Mouse (Mus musculus) megakaryocyte progenitor cell, adult 5-6 weeks (primary cell): ENCODE measurements around the gene Kcnip1. TPM values are rescaled to one million over a fixed set of nuclear protein-coding genes. Genes with fewer than 3 reads are reported as not detected.

Source experiments
- ATAC-seq: replicated peaks from 2 replicates; pipeline ENCODE4 v1.8.0; 2016; ENCODE audit warnings: mild to moderate bottlenecking, moderate TSS enrichment, inconsistent platforms; ENCODE audit not compliant: poor library complexity
- total RNA-seq, 2 experiments: library from RNA; stranded (forward) in 1 of 2; stranded (reverse) in 1 of 2; fragments of 157-497, 149-512 nt in 1 of 2; fragments of 200-1000 nt in 1 of 2; gene quantifications; 2 replicates each; pipeline versions ENCODE4 v1.2.3 to v1.2.4; 2015 to 2017

The Kcnip1 gene
- total RNA-seq, 2 experiments from 2014 or later = not detected

DNA sequence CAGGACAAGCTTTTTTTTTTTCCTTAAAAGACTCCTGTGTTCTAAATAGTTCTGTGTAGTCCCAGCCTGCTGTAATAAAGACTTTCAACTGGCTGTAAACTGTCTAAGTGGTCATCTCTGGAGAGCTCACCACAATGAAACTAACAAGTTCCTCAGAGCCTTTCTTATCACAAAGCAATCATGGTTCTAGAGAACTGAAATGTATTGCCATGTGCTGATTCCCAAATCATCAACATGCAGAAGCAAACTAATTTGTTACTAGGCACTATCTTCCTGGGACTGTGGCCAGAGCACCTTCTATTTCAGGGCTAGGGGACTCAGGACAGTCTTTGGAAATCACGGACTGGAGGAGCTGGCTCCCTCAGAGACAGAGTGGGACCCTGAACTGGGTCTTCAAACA, 49.4 kb downstream of the Kcnip1 start:
- ATAC-seq = no peak

DNA sequence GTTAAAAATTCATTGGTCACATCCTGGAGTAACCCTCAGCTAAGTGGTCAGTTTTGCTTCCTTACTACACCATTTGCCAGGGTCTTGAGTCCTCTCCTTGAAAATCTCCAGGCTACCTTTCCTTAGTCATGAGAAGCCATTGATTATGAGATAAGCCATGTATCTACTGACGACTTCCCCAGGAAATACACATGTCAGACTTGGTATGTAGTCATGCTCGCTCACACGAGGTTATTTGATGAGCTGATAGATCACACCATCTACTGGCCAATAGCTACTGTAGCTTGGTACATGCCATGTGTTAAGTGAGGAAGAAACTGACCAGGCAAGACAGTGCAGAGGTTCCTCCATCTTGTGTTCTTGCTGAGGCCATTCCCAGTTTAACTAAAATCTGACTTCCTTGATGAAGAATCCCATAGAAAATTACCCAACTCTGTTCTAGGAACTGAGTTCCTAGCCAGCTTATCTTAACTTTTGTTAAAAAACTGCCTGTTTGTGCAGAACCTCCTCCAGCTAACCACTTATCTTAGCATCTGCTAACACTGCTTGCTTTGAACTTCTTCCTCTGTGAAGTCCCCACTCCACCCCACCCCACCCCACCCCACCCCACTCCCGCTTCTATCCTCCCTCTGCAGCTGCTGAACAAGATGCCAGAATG, 53.4 kb downstream of the Kcnip1 start:
- peak; percentile 30; the same call in 1 of the 2 replicates for ATAC-seq

DNA sequence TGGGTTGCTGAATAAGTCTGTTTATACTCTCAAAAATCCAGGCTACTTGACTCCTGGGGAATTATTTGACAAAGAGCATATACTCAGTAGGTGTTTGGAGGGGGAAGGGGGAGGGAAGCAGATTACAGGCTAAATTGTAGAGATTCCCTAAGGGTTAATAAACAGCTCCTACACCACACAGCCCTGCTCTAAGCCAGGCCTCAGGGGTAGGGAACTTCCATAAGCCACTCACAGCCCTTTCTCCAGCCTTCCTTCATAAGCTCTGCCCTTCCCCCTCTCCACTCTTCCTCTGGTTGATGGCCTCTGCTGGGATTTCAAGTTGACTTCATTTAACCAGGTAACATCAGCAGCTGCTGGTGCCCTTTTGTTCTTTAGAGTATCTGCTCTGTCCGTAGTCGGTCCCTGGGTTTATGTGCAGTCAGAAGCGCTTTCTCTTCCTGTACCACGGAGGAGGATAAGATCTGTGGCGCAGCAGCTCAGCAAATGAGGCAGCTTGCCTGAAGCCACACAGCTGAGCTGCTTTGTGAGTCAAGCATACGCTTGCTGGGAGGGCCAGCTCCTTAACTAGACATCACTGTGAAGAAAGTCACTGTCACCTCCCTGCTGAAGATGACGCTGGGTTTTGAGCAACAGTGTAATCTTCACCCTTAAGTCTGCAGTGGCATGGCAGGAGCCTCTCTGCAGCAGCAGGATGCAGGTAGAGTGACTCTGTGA, 54.2 kb downstream of the Kcnip1 start:
- ATAC-seq = peak; percentile 81

DNA sequence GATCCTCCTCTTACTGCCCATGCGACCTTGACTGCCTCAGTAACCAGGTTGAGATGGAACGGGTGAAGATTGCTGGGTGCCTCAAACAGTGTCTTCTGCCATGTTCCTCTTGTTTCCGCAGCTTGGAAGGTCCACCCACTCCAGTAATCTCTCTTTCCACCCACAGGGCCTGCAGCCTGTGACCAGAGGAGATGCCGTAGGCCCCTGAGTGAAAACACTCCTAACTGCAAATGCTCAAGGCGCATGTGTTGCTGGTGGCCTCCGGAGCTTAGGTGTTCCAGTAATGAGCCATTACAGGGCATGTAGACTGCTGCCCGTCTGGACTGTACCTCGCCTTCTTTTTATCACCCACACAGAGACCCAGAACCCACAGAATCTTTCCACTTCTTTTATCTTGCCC, 55.3 kb downstream of the Kcnip1 start:
- ATAC-seq = no peak

DNA sequence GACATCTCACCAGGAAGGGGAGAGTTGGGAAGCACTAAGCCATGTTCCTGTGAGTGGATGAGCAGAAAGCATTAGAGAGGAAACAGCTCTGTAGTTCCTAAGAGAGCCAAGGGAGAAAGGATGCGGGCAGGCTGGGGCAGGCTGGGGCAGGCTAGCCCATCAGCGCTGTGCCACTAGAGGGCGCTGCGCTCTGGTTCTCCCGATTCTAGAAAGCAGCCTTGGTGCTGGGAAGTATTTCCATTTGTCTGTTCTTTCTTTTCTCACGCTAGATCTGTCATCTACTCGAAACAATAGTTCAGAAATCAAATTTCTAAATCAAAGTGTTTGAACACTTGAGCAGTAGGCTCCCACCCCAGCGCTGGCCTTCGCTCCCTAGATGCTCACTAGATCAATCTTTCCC, 58.7 kb downstream of the Kcnip1 start:
- ATAC-seq = no peak

DNA sequence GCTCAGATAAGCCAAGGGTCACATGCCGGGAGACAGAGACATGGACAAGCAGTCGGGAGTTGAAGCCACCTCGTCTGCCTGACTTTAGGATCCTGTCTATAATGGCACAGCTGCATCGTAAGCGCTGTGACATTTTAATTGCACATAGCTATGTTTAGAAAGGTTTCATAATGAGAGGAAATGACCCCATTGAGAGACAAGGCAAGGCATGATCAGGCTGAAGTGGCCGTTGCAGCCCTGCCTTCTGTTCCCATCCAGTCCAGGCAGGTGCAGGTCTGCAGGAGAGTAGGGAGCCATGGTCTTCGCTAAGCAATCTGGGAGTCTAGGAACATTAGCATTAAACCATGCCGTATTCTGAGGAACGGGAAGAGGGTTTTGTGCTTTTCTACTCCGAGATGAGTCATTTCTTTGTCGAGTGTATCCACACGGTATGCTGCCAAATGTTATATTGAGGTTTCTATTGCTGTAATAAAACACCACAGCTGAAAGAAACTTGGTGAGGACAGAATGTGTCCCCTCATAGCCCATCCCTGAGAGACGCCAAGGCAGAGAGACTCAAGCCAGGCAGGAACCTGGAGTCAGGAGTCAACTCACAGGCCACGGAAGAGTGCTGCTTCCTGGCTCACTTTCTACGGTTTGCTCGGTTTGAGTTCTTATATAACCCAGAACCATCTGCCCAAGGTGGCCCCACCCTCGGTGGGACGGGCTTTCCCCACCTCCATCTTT, 60.4 kb downstream of the Kcnip1 start:
- peak; percentile 56 for ATAC-seq

DNA sequence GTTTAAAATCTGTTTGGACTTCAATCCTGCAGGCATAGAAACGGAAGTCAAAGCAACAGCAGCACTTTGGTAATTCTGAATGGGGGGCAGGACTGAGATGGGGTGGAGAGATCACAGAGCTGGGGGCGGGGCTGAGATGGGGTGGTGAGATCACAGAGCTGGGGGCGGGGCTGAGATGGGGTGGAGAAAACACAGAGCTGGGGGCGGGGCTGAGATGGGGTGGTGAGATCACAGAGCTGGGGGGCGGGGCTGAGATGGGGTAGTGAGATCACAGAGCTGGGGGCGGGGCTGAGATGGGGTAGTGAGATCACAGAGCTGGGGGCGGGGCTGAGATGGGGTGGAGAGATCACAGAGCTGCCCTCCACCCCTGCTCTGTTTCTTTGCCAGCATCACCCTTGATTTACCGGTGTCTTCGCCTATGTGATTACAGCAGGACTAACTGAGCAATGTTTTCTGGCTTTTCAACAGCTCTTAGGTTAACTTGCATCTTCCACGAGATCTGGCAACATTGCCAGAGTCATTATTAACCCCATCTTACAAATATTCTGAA, 61.0 kb downstream of the Kcnip1 start:
- peak; percentile 49 for ATAC-seq

DNA sequence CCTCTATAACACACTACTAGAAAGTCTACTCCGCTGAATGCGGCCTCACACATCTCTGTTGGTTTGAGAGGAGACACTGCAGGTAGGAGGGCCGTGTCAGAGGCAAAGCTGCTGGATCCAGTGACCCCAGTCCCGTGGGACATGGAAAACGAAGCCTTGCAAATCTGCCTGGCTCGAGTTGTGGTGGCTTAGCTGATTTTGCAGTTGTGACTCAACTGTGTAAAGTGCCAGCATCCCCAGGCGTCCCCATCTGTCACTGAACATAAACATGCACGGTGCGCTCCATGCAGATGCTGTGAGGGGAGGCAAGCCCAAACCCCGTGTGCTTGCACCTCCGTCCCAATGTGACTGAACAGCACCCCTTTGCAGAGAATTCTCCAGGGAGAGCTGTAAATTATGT, 63.5 kb downstream of the Kcnip1 start:
- no peak for ATAC-seq

DNA sequence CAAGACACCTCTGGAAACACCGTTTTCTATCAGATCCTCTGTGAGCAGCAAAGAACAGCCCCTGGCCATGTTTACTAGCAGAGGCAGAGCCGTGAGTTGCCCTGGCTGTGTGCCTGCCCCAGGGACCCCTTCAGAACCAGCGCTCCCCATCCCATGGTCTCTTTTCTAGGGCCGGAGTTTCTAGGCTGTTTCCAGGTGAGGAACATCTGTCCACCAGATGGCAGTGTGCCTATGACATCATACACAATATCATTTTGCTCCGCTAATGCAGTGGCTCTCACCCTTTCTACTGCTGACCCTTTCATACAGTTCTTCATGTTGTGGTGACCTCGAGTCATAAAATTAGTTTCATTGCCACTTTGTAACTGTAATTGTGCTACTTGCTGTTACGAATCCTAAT, 64.3 kb downstream of the Kcnip1 start:
- peak; percentile 54 for ATAC-seq

DNA sequence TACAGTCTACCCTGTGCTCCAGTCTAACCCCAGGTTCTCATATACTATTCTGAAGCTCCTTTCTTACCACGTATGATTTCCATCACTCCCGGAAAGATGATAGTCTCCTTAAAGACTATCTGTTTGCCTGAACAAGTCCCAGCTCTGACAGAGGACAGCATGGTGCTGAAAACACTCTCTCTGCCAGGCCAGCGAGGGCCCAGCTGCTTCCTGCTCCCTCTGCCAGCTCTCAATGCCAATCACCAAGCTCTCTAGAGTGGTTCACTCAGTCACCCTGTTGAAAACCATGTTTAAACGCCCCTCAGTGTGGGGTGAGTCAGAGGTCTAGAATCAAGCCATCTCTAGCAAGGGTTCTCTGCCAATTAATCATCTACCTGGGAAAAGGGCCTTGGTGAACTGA, 65.1 kb downstream of the Kcnip1 start:
- no peak for ATAC-seq

DNA sequence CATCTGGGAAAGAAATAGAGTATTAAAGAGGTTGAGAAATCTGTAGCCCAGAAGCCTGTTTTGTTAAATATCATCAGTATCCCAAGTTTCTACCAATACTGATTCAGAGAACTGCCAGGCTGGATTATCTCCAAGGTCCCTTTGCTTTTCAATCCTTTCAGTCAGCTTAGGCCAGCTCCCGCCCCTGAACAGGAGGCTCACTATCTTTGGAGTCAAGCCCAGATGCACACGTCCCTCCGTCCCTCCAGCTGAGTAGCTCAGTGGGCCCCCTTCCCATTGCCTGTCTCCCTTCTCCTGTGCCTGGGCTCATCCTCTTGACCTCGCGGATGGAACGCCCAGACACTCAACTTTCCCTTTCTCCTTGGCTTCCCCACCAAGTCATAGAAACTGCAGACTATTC, 65.6 kb downstream of the Kcnip1 start:
- no peak for ATAC-seq

DNA sequence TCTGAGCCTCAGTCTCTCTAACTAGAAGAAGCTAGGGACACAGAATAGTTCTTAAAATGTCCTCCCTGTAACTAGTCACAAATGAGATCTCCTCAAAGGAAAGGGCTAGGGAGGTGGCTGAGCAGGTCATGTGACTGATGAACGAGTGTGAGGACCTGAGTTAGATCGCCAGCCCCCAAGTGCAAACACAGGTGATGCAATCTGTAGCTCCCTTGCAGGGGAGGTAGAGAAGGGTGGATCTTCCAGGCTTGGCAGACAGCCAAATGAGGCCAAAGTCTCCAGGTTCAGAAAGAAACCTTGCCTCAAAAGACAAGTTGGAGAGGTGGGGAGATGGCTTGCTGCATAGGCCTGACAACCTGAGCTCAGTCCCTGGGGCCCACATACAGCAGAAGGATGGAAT, 66.4 kb downstream of the Kcnip1 start:
- ATAC-seq = no peak

DNA sequence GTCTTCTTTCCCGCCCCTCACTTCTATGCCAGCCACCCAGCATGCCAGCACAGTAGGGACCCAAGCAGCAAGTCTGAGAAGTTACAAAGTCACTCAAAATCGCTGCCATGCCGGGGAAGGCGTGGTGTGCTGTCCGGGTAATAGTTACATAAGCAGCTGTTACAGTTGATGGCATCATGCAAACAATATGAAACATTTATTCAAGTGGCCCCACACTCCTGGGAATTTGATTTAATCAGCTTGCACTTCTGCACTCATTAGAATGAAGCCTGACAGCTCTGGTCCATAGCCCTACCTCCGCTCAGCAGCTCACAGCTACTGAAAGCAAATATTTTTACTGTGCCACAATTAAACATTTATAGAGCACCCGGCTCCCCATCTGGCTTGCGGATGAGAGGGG, 67.2 kb downstream of the Kcnip1 start:
- ATAC-seq = no peak

DNA sequence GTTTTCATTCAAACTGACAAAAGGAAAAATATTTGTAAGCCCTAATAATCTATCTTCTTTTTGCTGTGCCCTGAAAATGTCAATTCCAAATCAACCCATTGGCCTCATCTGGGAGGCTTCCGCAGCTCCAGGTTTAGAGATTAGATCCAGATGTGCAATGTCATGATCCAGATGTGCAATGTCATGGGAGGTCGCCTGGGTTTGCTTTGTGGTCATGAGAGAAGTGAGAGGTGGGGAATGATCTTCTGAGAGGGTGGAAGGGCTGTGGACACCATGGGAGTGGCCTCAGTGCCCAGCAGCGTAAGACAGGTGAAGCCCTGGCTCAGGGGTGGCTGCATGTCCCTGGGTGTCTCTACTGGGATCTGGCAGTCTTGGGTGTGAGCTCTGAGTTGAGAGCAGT, 69.9 kb downstream of the Kcnip1 start:
- ATAC-seq = no peak

DNA sequence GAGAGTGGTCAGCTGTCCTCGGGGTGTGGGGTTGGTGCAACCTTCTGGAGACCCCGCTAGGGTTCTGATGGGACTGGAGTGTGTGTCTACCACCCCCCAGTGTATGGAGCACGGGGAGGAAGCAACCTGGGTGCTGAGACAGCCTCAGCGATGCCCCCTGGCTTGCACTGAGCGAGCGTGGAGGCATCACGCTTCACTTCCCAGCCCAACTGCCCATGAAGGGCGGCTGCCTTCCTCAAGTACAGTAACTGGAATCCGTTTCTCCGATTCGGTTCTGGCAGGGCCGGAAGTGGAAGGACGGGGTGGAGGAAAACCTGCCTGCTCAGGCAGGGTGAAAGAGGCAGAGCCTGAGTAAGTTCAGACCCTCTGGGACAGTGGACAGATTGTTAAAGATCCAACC, 71.5 kb downstream of the Kcnip1 start:
- ATAC-seq = no peak

DNA sequence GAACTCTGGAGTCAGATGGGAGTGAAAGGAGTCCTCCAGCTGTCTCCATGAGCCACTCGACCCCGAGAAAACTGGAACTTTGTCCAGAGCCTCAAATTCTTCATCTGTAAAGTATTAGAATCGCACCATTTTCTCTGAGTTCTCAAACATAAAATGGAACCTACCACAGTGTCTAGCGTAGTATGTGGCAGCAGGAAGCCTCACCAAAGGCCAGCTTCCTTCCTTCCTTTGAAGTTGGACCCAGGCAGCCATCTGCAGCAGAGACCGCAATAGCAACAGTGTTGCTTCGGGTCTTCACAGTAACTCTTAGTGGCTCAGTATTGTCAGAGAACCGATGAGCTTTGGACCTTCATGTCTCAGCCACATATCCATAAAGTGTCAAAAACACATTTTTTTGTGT, 73.1 kb downstream of the Kcnip1 start:
- ATAC-seq = no peak

DNA sequence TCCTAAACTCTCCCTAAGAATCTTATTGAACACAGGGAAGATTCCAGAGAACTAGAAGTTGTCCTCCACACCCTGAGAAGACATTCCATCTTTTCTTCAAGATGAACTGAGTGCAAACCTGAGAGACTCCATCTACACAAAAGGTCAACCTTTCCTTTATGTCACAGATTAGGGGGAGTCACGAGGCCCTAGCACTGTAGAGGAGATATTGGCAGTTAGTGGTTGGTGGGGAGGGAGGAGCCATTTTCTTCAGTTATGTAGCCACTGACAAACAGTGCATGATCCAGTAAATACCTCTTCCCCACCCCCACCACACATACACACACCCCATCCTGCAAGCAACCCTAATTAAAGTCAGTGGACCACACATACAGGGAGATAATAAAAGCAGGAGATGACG, 74.5 kb downstream of the Kcnip1 start:
- no peak for ATAC-seq

DNA sequence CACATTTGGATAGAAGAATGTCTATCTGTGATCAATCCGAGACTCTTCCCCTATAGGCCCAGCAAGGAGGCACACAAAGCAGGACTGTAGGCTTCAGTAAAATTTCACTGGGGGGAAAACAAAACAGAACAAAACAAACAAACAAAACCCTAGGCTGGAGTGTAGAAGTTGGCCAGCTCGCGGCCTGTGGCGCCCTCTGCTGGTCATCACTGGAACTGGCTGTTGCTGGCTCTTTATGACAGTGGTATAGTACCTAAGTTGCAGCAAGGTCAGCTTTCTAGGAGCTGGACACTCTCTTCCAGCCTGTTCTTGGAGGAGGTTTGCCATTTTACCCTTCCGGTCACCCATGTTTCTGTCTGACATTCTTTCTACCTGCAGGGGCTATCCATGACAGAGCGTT, 75.4 kb downstream of the Kcnip1 start:
- peak; percentile 81 for ATAC-seq

DNA sequence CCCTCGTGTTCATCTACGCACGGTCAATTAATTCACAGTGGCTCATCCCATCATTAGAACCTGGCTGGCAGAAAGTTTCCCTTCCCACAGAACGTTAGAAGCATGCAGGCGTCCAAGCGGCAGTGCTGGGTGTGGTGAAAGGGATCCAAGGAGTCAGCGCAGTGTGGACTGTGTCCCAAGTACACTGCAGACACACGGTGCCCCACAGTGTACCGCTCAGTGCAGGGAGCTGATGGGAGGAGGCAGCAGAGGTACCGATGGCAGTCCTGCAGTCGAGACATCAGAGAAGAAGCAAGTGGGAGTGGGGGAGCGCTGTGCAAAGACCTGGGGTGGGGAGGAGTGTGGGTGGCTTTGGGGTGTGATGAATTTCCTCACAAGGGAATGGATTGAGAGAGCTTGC, 78.7 kb downstream of the Kcnip1 start:
- ATAC-seq = no peak

DNA sequence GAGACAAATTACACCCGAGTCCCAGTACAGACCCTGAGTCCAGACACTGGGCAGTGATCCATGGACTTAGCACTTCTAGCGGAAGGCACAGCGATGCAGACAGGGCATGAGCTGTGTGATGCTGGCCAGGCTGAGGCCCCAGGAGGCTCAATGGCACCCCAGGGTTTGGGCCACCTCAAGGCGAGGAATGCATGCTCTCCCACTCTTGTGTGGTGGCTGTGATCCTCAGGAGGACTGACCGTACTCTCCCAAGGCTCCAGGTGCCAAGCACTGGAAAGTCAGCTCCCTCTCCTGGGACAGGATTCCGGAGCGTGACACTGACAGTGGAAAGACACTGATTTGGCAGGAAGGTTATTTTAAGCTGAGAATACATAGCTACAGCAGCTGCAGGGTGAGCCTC, 79.9 kb downstream of the Kcnip1 start:
- no peak for ATAC-seq

DNA sequence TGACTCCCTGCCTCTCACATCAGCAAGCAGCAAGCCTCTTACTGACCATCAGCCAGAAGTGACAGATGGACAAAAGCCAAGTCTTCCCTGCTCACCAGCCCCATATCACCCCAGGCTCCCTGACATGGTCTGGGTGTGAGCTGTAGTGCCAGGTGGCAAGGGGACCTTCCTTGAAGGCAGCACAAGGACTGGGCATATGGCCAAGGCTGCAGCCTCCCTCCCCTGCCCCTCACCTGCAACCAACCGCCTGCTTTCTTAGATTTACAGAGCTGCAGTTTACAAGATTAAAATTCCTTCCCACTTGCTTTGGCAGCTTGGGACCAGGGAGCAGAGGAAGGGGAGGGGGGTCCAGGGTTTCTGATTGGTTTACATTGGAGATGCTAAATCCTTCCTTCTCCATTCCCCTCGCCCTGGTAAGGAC, 80.8 kb downstream of the Kcnip1 start:
- peak; percentile 22 for ATAC-seq

DNA sequence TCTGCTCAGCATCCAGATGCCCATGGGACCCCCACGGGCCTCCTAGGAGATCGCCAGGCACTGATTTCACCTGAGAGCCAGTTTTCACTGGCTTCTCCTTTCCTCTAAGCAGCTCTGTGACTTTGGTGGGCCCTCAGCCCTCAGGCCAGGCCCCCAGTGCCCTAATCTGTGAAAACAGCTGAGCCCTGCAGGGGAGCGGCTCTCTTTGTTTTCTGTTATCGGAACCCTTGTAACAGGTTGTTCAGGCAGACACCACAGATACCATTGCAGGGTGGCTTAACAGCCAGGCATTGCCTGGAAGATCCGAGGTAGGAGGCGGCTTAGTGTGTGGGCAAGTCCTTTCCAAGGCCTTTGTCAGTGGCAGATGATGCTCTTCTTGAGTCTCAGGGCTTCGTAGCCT, 82.0 kb downstream of the Kcnip1 start:
- peak; percentile 87 for ATAC-seq
